Mouse (Mus musculus) liver, embryonic 14.5 days (tissue): Measurements from ENCODE around the gene Gm8050.
"Not testable (repeated sequence)": the region's sequence is repeated elsewhere in the genome, so short reads cannot be mapped to it uniquely, and the experiment has no call there.

Experiments used
- CTCF ChIP-seq: IDR thresholded peaks from 2 replicates; pipeline ENCODE4 v1.5.1; 2016; ENCODE audit warnings: antibody characterized with exemption, low read depth, control low read depth
- EP300 ChIP-seq: IDR thresholded peaks from 2 replicates; pipeline ENCODE4 v1.6.1; 2016; ENCODE audit warnings: antibody characterized with exemption, low read depth

GRCm38 (mm10) chr14:6720151-6720550 lies at the start of gene Gm8050:
- not testable (repeated sequence) for TF ChIP-seq EP300, CTCF
